Mouse (Mus musculus) C3H10T1/2 (cell line): ENCODE measurements around the gene Vmn1r224. TPM values are rescaled to one million over a fixed set of nuclear protein-coding genes. Genes with fewer than 3 reads are reported as not detected.

Experiments used
- polyA plus RNA-seq, 2 experiments: library from polyadenylated mRNA; unstranded; fragments of >200 nt; fragmentation: generic; extraction: Trizol; gene quantifications; one replicate each; pipeline ENCODE4 v1.2.1; 2012; ENCODE audit warnings: missing spikeins in 2 of 2

Gene Vmn1r224
- not detected for polyA plus RNA-seq

DNA sequence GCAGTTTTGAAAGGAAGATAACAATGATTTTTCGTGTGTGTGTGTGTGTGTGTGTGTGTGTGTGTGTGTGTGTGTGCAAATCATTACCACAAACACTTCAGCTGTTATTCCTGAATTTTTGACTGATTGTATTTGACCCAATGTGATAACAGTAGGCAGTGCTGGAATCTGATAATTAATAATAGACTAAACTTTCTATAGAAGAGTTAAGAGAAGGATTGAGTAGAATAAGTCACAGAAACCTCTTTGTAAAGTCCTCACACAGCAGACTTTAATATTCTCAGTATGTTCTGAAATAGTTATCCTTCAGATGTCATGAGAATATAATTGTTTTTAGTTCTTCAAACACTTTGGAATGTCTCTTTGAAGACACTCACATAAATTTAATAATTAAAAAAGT is at the start of gene Vmn1r224:
Vmn1r224 (plus strand) TSS at position 301 of the 400 bp plus-strand sequence.

Other genes with a start within 250 kb of the Vmn1r224 start
- not detected for gene Fpr-rs6, start 231.0 kb upstream of the Vmn1r224 start, polyA plus RNA-seq
- not detected for gene Vmn2r105, start 179.1 kb upstream of the Vmn1r224 start, polyA plus RNA-seq
- gene Vmn2r106, start 128.6 kb upstream of the Vmn1r224 start, polyA plus RNA-seq = not detected
- not detected for gene Vmn2r107, start 68.9 kb upstream of the Vmn1r224 start, polyA plus RNA-seq
- not detected for gene Vmn2r108, start 67.2 kb downstream of the Vmn1r224 start, polyA plus RNA-seq
- not detected for gene Vmn1r225, start 84.0 kb downstream of the Vmn1r224 start, polyA plus RNA-seq
- gene Vmn2r109, start 150.6 kb downstream of the Vmn1r224 start, polyA plus RNA-seq = not detected
- not detected for gene Vmn2r110, start 182.3 kb downstream of the Vmn1r224 start, polyA plus RNA-seq
- not detected for gene Fpr-rs3, start 210.7 kb downstream of the Vmn1r224 start, polyA plus RNA-seq